Mouse (Mus musculus) forebrain, postnatal 0 days (tissue): ENCODE results near the gene Galk1. TPM values are rescaled to one million over a fixed set of nuclear protein-coding genes. Genes with fewer than 3 reads are reported as not detected.
"Not testable (repeated sequence)": the region's sequence is repeated elsewhere in the genome, so short reads cannot be mapped to it uniquely, and the experiment has no call there.

Experiments
- ATAC-seq: fragments of 200-750 bp; cut with Nextera tagmentation; 2 replicates; pipeline ENCODE4 v1.8.0; 2017; ENCODE audit warnings: mild to moderate bottlenecking, moderate library complexity
- DNase-seq: peaks from one replicate; pipeline ENCODE4 v3.0.0-alpha.2; 2015
- H3K27ac ChIP-seq: fragments of 300-500 bp; sonication (generic); 2 replicates; pipeline ENCODE4 v1.5.1; 2014; ENCODE audit warnings: low read depth, mild to moderate bottlenecking, antibody characterized with exemption, low read length, moderate library complexity, mixed read lengths
- H3K27me3 ChIP-seq: fragments of 300-500 bp; sonication (generic); 2 replicates; pipeline ENCODE4 v1.6.1; 2014; ENCODE audit warnings: mild to moderate bottlenecking, low read length, mixed read lengths; ENCODE audit not compliant: insufficient read depth
- H3K36me3 ChIP-seq: fragments of 300-500 bp; sonication (generic); 2 replicates; pipeline ENCODE4 v1.6.1; 2014; ENCODE audit warnings: mild to moderate bottlenecking, moderate library complexity; ENCODE audit not compliant: insufficient read depth
- H3K4me1 ChIP-seq: fragments of 300-500 bp; sonication (generic); 2 replicates; pipeline ENCODE4 v1.6.1; 2014; ENCODE audit warnings: antibody characterized with exemption; ENCODE audit not compliant: insufficient read depth
- H3K4me2 ChIP-seq: fragments of 300-500 bp; sonication (generic); 2 replicates; pipeline ENCODE4 v1.6.1; 2014; ENCODE audit warnings: low read depth, mild to moderate bottlenecking, moderate library complexity
- H3K4me3 ChIP-seq: fragments of 300-500 bp; sonication (generic); 2 replicates; pipeline ENCODE4 v1.5.1; 2014; ENCODE audit warnings: low read depth, low read length, mixed read lengths
- H3K9ac ChIP-seq: fragments of 300-500 bp; sonication (generic); 2 replicates; pipeline ENCODE4 v1.6.1; 2014; ENCODE audit warnings: mild to moderate bottlenecking
- H3K9me3 ChIP-seq: fragments of 300-500 bp; sonication (generic); 2 replicates; pipeline ENCODE4 v1.6.1; 2016; ENCODE audit warnings: low read length
- CTCF ChIP-seq: sonication (generic); IDR thresholded peaks from 2 replicates; pipeline ENCODE4 v1.5.1; 2016; ENCODE audit warnings: antibody characterized with exemption, control low read depth, low read depth
- WGBS: fragments of 180-500 bp; shearing (Covaris S2); extraction: QIAGEN DNeasy Blood & Tissue Kit; methylation state at CpG from one replicate; pipeline ENCODE4 v1.1.7; 2014; 5-methylcytosine and 5-hydroxymethylcytosine counted together
- polyA plus RNA-seq: library from polyadenylated mRNA; unstranded; fragments of >200 nt; fragmentation: Nextera tagmentation; extraction: Ambion mirVana; gene quantifications from 2 replicates; pipeline ENCODE4 v1.2.1, GENCODE M21; 2015
- total RNA-seq: library from RNA; depleted of rRNA; stranded (reverse); fragments of >200 nt; gene quantifications from 2 replicates; pipeline ENCODE4 v1.2.3, GENCODE M21; 2014

Gene Galk1
- total and polyA plus RNA-seq, 2 experiments from 2014 or later: 42.6 to 61.1 TPM

DNA sequence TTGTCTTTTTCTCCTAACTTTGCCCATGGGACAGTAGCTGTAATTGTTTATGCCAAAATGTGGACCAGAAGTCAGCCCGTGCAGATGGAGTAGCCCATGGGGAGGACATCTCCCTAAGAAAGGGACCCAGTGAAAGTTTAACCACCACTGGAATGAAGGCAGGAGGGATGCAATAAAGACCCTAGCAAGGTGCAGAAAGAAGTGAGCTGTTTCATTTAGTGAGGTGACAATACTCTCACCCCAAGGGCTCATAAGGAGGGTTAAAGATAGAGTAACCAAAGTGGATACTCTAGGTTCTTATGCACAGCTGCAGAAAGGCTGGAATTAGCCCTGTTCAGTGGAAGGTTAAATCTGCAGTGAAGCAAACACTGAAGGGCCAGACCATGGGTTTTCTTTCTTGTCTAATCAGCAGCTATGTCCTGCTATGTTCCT, 6.9 kb upstream of the Galk1 start:
- Histone ChIP-seq H3K36me3 (peaks cover 22% of the 10 kb centered on the region), H3K9me3 (no peaks in the 10 kb centered on the region), H3K27me3 (no peaks in the 10 kb centered on the region), H3K4me3 (no peak overlapping the region), H3K9ac (no peak overlapping the region), H3K27ac (no peak overlapping the region), H3K4me1 (peaks cover 4% of the 10 kb centered on the region; the same call in 1 of the 2 replicates), H3K4me2 (no peak overlapping the region)
- no peak for DNase-seq
- ATAC-seq: no peak
- 63% methylated on average over 1 of the region's 1 CpGs for WGBS
- TF ChIP-seq CTCF: no peak

DNA sequence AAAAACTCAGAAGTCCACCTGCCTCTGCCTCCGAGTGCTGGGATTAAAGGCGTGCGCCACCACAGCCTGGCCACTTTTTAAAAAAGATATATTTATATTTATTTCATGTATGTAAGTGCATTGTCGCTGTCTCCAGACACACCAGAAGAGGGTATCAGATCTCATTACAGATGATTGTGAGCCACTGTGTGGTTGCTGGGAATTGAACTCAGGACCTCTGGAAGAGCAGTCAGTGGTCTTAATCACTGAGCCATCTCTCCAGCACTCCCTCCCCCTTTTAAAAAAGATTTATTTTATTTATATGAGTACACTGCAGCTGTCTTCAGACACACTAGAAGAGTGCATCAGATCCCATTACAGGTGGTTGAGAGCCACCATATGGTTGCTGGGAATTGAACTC, 6.3 kb upstream of the Galk1 start:
- not testable (repeated sequence) for H3K4me2 ChIP-seq, H3K9ac ChIP-seq, ATAC-seq, H3K27me3 ChIP-seq, H3K27ac ChIP-seq, H3K9me3 ChIP-seq, H3K4me3 ChIP-seq, H3K4me1 ChIP-seq, DNase-seq
- H3K36me3 ChIP-seq: peaks cover 22% of the 10 kb centered on the region
- 93% methylated on average over 4 of the region's 4 CpGs for WGBS

DNA sequence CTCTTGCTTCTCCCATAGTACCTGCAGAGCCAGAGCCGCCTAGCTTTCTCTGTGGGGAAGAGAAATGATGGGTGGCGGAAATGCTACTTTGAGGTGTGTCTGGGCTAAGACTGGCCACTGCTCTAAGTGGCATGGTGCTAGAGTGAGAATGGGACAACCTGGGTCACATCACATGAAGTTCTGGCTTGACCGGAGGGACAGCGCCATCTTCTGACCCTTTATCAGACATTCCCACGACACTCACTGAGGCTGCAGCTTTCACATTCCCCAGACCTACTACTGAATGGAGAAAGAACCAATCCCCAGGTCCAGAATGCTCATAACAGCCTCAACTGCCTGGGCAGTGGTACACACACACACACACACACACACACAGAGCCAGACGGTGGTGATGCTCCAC, 5.6 kb upstream of the Galk1 start:
- DNase-seq (no peak), ATAC-seq (no peak)
- H3K36me3 ChIP-seq: peaks cover 22% of the 10 kb centered on the region
- peaks cover 4% of the 10 kb centered on the region; the same call in 1 of the 2 replicates for H3K4me1 ChIP-seq
- H3K9ac ChIP-seq: no peak overlapping the region
- H3K9me3 ChIP-seq: no peaks in the 10 kb centered on the region
- peak; percentile 45 for TF ChIP-seq CTCF
- no peak overlapping the region for H3K27ac ChIP-seq
- no peak overlapping the region for H3K4me2 ChIP-seq
- WGBS: 23% methylated on average over 6 of the region's 6 CpGs
- no peak overlapping the region for H3K4me3 ChIP-seq
- no peaks in the 10 kb centered on the region for H3K27me3 ChIP-seq

DNA sequence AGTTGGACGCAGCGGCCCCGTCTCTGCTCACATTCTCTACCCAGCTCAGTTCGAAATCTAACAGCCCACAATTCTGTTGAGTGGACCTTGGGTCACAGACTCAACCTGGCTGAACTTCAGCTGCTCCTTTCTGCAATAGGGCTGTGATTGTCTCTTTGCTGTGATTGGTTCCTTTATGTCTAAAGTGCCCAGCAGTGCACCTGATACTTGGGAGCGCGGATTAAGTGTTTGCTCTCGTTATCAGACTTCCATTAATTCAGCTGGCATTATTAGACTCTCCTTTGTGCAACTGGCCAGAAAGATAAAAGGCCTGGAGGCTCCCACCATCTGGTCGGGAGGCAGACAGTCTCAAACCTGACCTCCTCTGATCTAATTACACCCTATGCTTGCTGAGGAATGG, 2.3 kb upstream of the Galk1 start:
- H3K4me2 ChIP-seq: no peak overlapping the region
- 43% methylated on average over 8 of the region's 8 CpGs for WGBS
- H3K9me3 ChIP-seq: no peaks in the 10 kb centered on the region
- H3K27ac ChIP-seq: no peak overlapping the region
- no peak overlapping the region for H3K9ac ChIP-seq
- H3K27me3 ChIP-seq: no peaks in the 10 kb centered on the region
- no peak for ATAC-seq
- no peak for TF ChIP-seq CTCF
- H3K4me3 ChIP-seq: no peak overlapping the region
- no peaks in the 10 kb centered on the region for H3K36me3 ChIP-seq
- no peak for DNase-seq
- H3K4me1 ChIP-seq: no peaks in the 10 kb centered on the region

DNA sequence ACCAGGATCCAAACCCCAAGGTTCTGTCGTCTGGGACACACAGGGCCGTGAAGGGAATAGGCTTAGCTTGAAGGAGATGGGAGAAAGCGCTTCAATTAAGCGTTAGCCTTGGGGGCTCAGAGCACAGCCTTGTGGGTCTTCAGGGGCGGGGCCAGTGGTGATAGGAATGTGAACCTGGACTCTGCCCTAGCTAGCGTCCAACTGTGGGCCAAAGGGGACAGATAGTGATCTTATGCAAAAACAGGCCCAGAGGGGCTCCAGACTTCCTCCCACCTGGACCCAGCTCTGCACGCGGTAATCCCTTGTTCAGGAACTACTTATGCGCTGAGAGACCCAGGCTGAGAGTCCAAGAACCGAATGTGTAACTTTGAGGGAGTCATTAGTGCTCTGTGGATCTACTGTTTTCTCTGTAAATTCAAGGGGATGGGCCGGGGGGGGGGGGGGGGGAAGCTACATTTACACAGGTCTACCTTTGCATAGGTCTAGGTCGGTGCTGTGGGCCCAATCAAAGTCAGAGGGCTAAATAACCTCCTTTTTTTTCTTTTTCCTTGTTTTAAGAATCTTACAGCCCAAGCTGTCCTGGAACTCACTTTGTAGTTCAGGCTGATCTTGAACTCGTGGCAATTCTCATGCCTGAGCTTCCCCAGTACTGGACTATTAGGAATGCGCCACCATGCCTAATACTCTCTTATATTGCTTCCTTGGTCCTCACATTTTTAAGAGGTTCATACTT, 824 bp downstream of the Galk1 start:
- peak overlapping the region; percentile 56 for H3K4me2 ChIP-seq
- peak overlapping the region; percentile 57; the same call in 1 of the 2 replicates for H3K27ac ChIP-seq
- H3K4me1 ChIP-seq: no peaks in the 10 kb centered on the region
- H3K36me3 ChIP-seq: no peaks in the 10 kb centered on the region; the same call in 1 of the 2 replicates
- WGBS: 26% methylated on average over 13 of the region's 14 CpGs
- no peaks in the 10 kb centered on the region for H3K9me3 ChIP-seq
- H3K9ac ChIP-seq: peak overlapping the region; percentile 45
- no peaks in the 10 kb centered on the region for H3K27me3 ChIP-seq
- no peak for TF ChIP-seq CTCF
- H3K4me3 ChIP-seq: peak overlapping the region; percentile 48
- no peak for ATAC-seq
- DNase-seq: no peak

DNA sequence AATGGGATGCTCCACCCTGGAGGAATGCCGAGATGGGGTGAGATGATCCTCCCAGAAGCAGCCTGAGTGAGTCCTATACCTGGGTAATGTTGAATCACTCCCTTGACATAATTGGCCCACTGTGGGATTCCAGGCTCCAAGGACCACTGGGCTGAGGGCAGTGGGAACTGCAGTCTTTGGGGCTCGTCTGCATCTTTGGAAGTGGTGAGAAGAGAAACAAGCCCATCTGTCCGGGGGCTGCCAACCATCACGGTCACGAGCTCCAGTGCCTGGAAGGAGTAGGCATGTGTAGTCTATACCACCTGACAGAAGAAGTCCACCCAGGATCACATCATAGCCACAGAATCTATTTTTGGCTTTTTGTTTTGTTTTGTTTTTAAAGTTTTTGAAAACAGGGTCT, 1.6 kb downstream of the Galk1 start:
- TF ChIP-seq CTCF: no peak
- DNase-seq (no peak), ATAC-seq (no peak)
- Histone ChIP-seq H3K27me3 (no peaks in the 10 kb centered on the region), H3K4me1 (no peaks in the 10 kb centered on the region), H3K27ac (no peak overlapping the region), H3K4me2 (no peak overlapping the region), H3K36me3 (no peaks in the 10 kb centered on the region; the same call in 1 of the 2 replicates), H3K9ac (no peak overlapping the region), H3K9me3 (no peaks in the 10 kb centered on the region), H3K4me3 (no peak overlapping the region)
- WGBS: 81% methylated on average over 5 of the region's 5 CpGs

DNA sequence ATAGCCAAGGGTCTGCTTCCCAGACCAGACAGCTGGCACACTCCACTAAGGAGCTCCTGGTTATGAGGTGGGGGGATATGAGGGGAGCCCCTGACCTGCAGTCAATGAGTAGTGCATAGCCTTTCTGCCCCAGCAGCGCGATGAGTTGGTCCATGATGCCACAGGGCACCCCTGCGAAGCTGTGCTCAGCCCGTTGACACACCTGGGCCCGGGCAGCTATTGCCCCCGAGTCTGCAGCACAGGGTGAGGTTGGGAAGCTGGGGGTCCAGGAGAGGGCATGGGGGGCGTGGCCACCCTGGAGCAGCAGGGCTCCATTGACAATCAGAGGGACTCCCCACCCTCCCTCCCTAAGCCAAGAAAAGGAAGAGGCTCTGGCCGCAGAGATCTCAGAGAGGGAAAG, 2.4 kb downstream of the Galk1 start:
- H3K9ac ChIP-seq: no peak overlapping the region
- H3K27ac ChIP-seq: no peak overlapping the region
- H3K4me3 ChIP-seq: no peak overlapping the region
- H3K9me3 ChIP-seq: no peaks in the 10 kb centered on the region
- ATAC-seq: no peak
- no peaks in the 10 kb centered on the region; the same call in 1 of the 2 replicates for H3K36me3 ChIP-seq
- TF ChIP-seq CTCF: no peak
- no peak overlapping the region for H3K4me2 ChIP-seq
- no peaks in the 10 kb centered on the region for H3K27me3 ChIP-seq
- WGBS: 98% methylated on average over 8 of the region's 8 CpGs
- H3K4me1 ChIP-seq: no peaks in the 10 kb centered on the region
- no peak for DNase-seq
